Mouse (Mus musculus) olfactory bulb, adult 2 months (tissue): ENCODE measurements around the gene Tmsb15a. TPM values are rescaled to one million over a fixed set of nuclear protein-coding genes. Genes with fewer than 3 reads are reported as not detected.

Experiments
- H3K27ac ChIP-seq: fragments of 200-500 bp; 2 replicates; pipeline ENCODE4 v1.5.1; 2012; ENCODE audit warnings: low read depth, low read length; ENCODE audit not compliant: insufficient read depth
- H3K4me1 ChIP-seq: fragments of 200-500 bp; 2 replicates; pipeline ENCODE4 v1.6.1; 2012; ENCODE audit warnings: low read length; ENCODE audit not compliant: control insufficient read depth, insufficient read depth
- H3K4me3 ChIP-seq: fragments of 200-500 bp; 2 replicates; pipeline ENCODE4 v1.5.1; 2012; ENCODE audit warnings: mild to moderate bottlenecking, low read depth, low read length, moderate library complexity; ENCODE audit not compliant: insufficient read depth
- CTCF ChIP-seq: fragments of 200-500 bp; IDR thresholded peaks from 2 replicates; pipeline ENCODE4 v1.5.1; 2012; ENCODE audit warnings: low read depth, mild to moderate bottlenecking, low read length, moderate library complexity; ENCODE audit not compliant: insufficient read depth
- POLR2A ChIP-seq: fragments of 200-500 bp; IDR thresholded peaks from 2 replicates; pipeline ENCODE4 v1.6.1; 2012; ENCODE audit warnings: mild to moderate bottlenecking, low read depth, low read length, moderate library complexity; ENCODE audit not compliant: insufficient read depth
- WGBS: fragments of 180-500 bp; shearing (Covaris S2); methylation state at CpG from one replicate; pipeline ENCODE4 v1.1.7; 2018; 5-methylcytosine and 5-hydroxymethylcytosine counted together
- polyA plus RNA-seq: library from polyadenylated mRNA; stranded (reverse); fragments of >200 nt; gene quantifications from 2 replicates; pipeline ENCODE4 v1.2.4, GENCODE M21; 2012; ENCODE audit warnings: low replicate concordance; ENCODE audit not compliant: missing spikeins, insufficient read depth, insufficient read length

The Tmsb15a gene
- polyA plus RNA-seq, 1 experiment, result not detected

DNA sequence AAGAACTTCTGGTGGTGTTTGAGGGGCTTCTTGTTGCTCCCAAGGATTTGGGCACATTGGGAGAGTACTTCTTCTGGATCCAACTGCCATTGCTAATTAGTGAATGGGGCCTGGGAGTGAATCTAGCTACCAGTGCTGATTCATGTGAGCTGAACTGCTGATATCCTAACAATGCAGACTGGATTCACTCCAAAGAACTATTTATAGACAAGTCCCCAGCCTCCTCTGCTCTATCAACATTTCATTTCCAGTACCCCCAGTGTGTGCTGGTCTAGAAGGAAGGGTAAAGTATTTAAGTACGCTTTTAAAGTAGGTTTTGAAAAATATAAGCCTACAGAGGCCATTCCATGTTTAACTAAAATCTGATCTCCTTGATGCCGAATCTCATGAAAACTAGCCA lies 12.2 kb downstream of the Tmsb15a start:
- TF ChIP-seq CTCF (no peak), POLR2A (no peak)
- 80% methylated on average over 2 of the region's 2 CpGs for WGBS

GRCm38 (mm10) chrX:135704349-135704748 lies 20.7 kb downstream of the Tmsb15a start:
- no peak overlapping the region for H3K4me3 ChIP-seq
- WGBS, result 30% methylated on average over 2 of the region's 2 CpGs
- no peaks in the 10 kb centered on the region for H3K4me1 ChIP-seq
- H3K27ac ChIP-seq, result no peak overlapping the region
- no peak for TF ChIP-seq POLR2A
- no peak for TF ChIP-seq CTCF

More for the DNA sequence above, 12.2 kb downstream of the Tmsb15a start:
- no peak overlapping the region for H3K27ac ChIP-seq
- no peaks in the 10 kb centered on the region for H3K4me1 ChIP-seq
- H3K4me3 ChIP-seq, result no peak overlapping the region

- 96% methylated on average over 1 of the region's 1 CpGs for WGBS
- H3K4me3 ChIP-seq, result no peak overlapping the region
- H3K27ac ChIP-seq, result no peak overlapping the region
- no peak for TF ChIP-seq CTCF
- no peak for TF ChIP-seq POLR2A
- H3K4me1 ChIP-seq, result no peaks in the 10 kb centered on the region
These were observed 21.9 kb downstream of the Tmsb15a start for GRCm38 (mm10) chrX:135703111-135703510.

DNA sequence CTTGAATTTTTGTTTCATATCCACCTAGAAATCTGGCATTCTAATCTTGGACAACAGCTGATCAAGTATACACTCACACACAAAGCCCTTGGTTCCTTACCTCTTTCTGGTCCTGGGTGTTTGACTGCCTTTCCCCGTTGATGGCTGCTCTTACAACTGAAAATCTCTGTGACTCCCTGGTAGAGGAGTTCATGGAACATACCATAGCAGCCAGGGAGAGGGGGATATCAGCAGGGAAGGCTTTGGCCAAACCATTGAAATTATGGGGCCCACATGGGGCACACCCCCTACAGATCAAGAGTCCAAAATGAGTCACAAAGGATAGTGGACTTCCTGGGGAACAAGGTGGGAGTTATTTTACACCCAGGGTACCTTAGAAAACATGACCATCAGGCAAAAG lies 31.4 kb downstream of the Tmsb15a start, which contains the start of gene Tcp11x2:
Tcp11x2 (minus strand) TSS at position 158 of the 400 bp plus-strand sequence.
- H3K4me1 ChIP-seq, result no peaks in the 10 kb centered on the region
- WGBS, result 79% methylated on average over 1 of the region's 1 CpGs
- TF ChIP-seq POLR2A (no peak), CTCF (no peak)
- H3K4me3 ChIP-seq, result no peak within 1 kb of the TSS
- H3K27ac ChIP-seq, result no peak within 1 kb of the TSS

GRCm38 (mm10) chrX:135687802-135688201 lies 37.3 kb downstream of the Tmsb15a start:
- Histone ChIP-seq H3K4me3 (no peak overlapping the region), H3K27ac (no peak overlapping the region), H3K4me1 (no peaks in the 10 kb centered on the region)
- no peak for TF ChIP-seq POLR2A
- no peak for TF ChIP-seq CTCF
- WGBS, result 46% methylated on average over 3 of the region's 3 CpGs

DNA sequence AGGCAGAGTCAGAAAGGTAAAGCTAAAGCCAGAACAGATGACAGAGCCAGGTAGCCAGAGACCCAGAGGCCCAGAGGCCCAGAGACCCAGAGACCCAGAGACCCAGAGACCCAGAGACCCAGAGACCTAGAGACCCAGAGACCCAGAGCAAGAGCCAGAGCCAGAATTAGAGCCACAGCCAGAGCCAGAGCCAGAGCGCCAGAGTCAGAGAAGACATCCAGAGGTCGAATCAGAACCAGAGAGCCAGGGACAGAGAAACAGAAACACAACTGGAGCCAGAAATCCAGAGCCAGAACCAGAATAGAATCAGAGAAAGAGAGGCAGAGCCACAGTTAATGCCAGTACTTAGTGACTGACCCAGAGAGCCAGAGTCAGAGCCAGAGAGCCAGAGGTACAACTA lies 43.2 kb downstream of the Tmsb15a start:
- Histone ChIP-seq H3K4me1 (no peaks in the 10 kb centered on the region), H3K27ac (no peak overlapping the region), H3K4me3 (no peak overlapping the region)
- 78% methylated on average over 2 of the region's 2 CpGs for WGBS
- no peak for TF ChIP-seq CTCF

Other genes with a start within 250 kb of the Tmsb15a start
- gene AV320801, start 230.7 kb downstream of the Tmsb15a start, polyA plus RNA-seq, result not detected in 2 replicates
- gene Nxf7, start 126.5 kb downstream of the Tmsb15a start, polyA plus RNA-seq, result not detected in 2 replicates
- not detected in 2 replicates for gene Prame, start 97.6 kb downstream of the Tmsb15a start, polyA plus RNA-seq
- gene Tcp11x2, start 31.5 kb downstream of the Tmsb15a start, polyA plus RNA-seq, result not detected in 2 replicates
- not detected in 2 replicates for gene Armcx5, start 17.5 kb upstream of the Tmsb15a start, polyA plus RNA-seq
- 223 TPM in 1 of 2 replicates, not detected in the other for gene Gprasp1, start 17.5 kb upstream of the Tmsb15a start, polyA plus RNA-seq
- not detected in 2 replicates for gene Bhlhb9, start 72.3 kb upstream of the Tmsb15a start, polyA plus RNA-seq
- 81.4 TPM in 1 of 2 replicates, not detected in the other for gene Gprasp2, start 113.8 kb upstream of the Tmsb15a start, polyA plus RNA-seq